Mouse (Mus musculus) lung, postnatal 0 days (tissue): ENCODE data around the gene Rundc1.

Source experiments
- CTCF ChIP-seq: IDR thresholded peaks from 2 replicates; pipeline ENCODE4 v1.5.1; 2016; ENCODE audit warnings: antibody characterized with exemption, mild to moderate bottlenecking
- EP300 ChIP-seq: IDR thresholded peaks from 2 replicates; pipeline ENCODE4 v1.6.1; 2016; ENCODE audit warnings: antibody characterized with exemption, mild to moderate bottlenecking, control low read depth

DNA sequence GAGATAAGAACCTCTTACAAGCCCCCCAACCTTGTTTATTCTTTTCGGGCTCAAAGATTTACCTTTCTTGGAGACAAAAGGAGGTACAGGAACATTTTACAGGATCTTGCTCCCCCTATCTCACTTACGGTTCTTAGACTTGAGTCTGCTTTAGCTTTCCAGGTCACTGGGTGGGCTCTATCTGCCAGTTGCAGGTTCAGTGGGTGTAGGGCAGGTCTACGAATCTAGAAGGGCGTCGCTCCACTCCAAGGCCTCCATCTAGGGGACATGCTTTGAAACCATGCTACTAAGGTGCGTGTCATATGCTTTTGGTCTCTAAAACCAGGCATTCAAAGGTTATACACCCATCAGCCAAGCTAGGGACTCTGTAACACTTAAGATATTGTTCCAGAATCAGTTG, 59.4 kb downstream of the Rundc1 start:
- no peak for TF ChIP-seq CTCF
- TF ChIP-seq EP300: no peak
